Mouse (Mus musculus) myocyte (in vitro differentiated cells): ENCODE data around the gene Calr3.
A peak's percentile ranks its signal among the peaks of the same experiment; 100 is the strongest.

Experiments used
- E2F4 ChIP-seq: IDR thresholded peaks from one replicate; pipeline ENCODE4 v1.6.1; 2011; ENCODE audit warnings: mild to moderate bottlenecking, control low read depth, moderate library complexity; ENCODE audit not compliant: insufficient read depth
- MAX ChIP-seq: IDR thresholded peaks from one replicate; pipeline ENCODE4 v1.6.1; 2011; ENCODE audit warnings: low read depth, mild to moderate bottlenecking, control low read depth
- MYOD1 ChIP-seq, 3 experiments: IDR thresholded peaks; one replicate each; pipeline ENCODE4 v1.6.1; 2011; ENCODE audit warnings: control low read depth in 2 of 3, low read depth in 2 of 3, mild to moderate bottlenecking in 2 of 3, moderate library complexity in 1 of 3; ENCODE audit not compliant: insufficient read length in 2 of 3, control insufficient read depth in 1 of 3
- POLR2A ChIP-seq: IDR thresholded peaks from one replicate; pipeline ENCODE4 v1.6.1; 2011; ENCODE audit warnings: low read depth, mild to moderate bottlenecking, control low read depth, moderate library complexity; ENCODE audit not compliant: insufficient read length
- POLR2AphosphoS2 ChIP-seq: IDR thresholded peaks from one replicate; pipeline ENCODE4 v1.6.1; 2011; ENCODE audit warnings: low read depth, control low read depth; ENCODE audit not compliant: insufficient read length

DNA sequence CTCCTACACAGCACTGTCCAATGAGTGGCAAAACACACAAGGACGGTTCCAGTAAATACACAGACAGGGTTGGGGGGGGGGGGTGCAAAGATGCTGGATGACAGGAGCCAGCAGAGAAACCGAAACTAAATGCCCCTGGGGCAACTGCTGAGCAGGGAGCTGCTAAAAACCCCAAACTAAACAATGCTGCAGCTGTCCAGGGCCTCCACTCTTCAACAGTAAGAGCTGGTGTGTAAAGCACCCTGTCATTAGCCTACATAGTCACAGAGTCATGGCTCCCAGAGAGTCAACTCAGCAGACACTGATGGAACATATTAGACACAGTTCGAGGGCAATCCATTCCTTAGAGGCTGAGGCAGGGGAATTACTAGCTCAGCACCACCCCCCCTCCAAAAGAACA, 34.2 kb downstream of the Calr3 start:
- TF ChIP-seq MYOD1 (IDR thresholded peaks at IDR 0.05; ENCODE audit: control insufficient read depth in 1 of 3, insufficient read length in 2 of 3, low read depth in 2 of 3): peak in 2 of 3 experiments; percentile 18 to 52
- no peak for TF ChIP-seq POLR2A
- TF ChIP-seq POLR2AphosphoS2: no peak
- TF ChIP-seq E2F4: no peak
- no peak for TF ChIP-seq MAX
